Mouse (Mus musculus): ENCODE results near the gene Cfap36.

Gene Cfap36

GRCm38 (mm10) chr11:29246883-29247650 is at the start of gene Cfap36:
Cfap36 (minus strand) TSS chr11:29247409.
- in situ Hi-C loops (cut with MboI; ENCODE audit: low sequenced_read_pairs) = no loop called here

GRCm38 (mm10) chr11:29287305-29287704 is 40.1 kb upstream of the Cfap36 start:
- in situ Hi-C loops (cut with MboI; ENCODE audit: low sequenced_read_pairs) = no loop called here

DNA sequence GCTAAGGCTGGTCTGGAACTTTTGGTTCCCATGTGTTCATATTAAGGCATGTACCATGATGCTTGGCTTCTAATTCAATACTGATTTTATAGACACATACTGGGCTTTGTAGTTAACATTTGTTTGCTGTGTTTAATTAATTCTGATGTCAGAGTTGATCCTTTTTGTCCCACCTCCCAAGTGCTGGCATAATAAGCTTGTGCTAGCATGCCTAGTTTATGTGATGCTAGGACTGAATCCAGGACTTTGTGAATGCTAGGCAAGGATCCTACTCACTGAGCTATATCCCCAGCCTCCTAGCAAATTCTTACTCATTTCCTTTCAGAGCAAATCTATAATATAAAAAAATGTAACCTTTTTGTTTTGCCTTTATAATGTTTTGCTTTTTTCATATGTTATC is 38.8 kb upstream of the Cfap36 start:
- in situ Hi-C loops (cut with MboI; ENCODE audit: low sequenced_read_pairs) = no loop called here

DNA sequence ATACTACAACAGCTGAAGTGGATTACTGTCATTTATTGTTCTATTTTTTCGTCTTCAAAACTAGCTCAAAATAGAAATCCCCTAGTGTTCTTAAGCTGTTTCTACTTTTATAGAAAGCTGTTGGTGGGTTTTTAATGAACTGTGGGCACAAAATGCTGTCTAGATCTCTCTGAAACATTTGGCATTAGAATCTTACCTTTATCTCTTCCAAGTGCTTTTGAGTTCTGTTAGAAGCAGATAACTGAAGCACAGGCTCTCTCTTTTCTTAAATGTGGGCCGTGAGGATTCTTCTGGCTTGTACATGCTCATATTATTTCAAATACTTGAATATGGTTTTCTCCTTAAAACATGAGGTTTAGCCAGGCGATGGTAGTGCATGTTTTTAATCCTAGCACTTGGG is 27.5 kb upstream of the Cfap36 start:
- in situ Hi-C loops (cut with MboI; ENCODE audit: low sequenced_read_pairs) = no loop called here

- in situ Hi-C loops (cut with MboI; ENCODE audit: low sequenced_read_pairs) = no loop called here
Measured at GRCm38 (mm10) chr11:29267824-29268223, 20.6 kb upstream of the Cfap36 start.

GRCm38 (mm10) chr11:29254643-29255042 is 7.4 kb upstream of the Cfap36 start:
- in situ Hi-C loops (cut with MboI; ENCODE audit: low sequenced_read_pairs) = no loop called here

- in situ Hi-C loops (cut with MboI; ENCODE audit: low sequenced_read_pairs) = no loop called here
Measured at GRCm38 (mm10) chr11:29248386-29248785, 1.2 kb upstream of the Cfap36 start.

DNA sequence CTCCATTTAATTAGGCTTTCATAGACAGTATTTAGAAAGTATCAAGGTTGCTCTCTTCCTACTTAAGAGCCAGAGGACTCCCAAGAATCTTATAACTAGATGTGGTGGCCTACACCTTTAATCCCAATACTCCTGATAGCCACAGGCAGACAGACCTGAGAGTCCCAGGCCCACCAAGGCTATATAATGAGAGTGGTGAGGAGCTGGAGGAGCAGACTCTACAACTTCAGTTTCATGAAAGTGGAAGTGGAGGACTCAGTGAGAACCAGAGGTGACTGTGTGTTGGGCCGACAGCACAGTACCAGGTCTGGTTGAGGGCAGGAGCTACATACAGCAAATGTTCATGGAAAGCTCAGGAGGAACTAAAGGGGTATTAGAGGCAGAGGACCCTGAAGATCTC is 516 bp upstream of the Cfap36 start:
- in situ Hi-C loops (cut with MboI; ENCODE audit: low sequenced_read_pairs) = no loop called here

DNA sequence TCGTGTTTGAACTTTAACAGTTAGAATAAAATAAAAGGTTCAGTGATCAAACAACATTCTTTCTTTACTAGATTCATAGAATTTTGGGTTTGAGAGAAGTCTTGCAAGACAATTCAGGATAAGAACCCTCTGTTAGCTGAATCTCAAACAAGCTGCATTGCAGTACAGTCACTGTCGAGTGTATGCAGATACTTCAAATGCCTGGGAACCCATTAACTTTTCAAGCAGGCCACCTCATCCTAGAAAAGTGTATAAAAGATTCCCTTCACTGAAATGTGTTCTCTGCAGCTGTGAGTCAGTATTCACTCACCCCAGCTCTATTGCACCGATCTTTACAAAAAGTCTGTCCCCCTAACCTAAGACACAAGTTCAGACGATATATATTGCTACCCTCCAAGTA is 1.2 kb downstream of the Cfap36 start:
- in situ Hi-C loops (cut with MboI; ENCODE audit: low sequenced_read_pairs) = no loop called here

GRCm38 (mm10) chr11:29241961-29242360 is 5.2 kb downstream of the Cfap36 start:
- in situ Hi-C loops (cut with MboI; ENCODE audit: low sequenced_read_pairs) = no loop called here

GRCm38 (mm10) chr11:29239353-29239752 is 7.9 kb downstream of the Cfap36 start:
- in situ Hi-C loops (cut with MboI; ENCODE audit: low sequenced_read_pairs) = no loop called here

DNA sequence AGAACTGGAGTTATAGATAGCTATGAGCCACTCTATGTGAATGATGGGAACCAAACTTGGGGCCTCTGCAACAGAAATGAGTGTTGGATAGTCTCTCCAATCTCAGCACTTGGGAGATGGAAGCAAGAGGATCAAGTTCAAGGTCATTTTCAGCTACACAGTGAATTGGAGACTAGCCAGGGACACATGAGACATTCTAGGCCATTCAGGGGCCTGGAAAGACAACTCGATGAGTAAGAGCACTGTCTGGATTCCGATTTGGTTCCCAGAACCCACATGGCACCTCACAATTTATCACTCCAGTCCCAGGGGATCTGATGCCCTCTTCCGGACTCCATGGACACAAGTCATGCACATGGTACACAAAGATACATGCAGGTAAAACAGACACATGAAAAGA is 8.7 kb downstream of the Cfap36 start:
- in situ Hi-C loops (cut with MboI; ENCODE audit: low sequenced_read_pairs) = no loop called here

DNA sequence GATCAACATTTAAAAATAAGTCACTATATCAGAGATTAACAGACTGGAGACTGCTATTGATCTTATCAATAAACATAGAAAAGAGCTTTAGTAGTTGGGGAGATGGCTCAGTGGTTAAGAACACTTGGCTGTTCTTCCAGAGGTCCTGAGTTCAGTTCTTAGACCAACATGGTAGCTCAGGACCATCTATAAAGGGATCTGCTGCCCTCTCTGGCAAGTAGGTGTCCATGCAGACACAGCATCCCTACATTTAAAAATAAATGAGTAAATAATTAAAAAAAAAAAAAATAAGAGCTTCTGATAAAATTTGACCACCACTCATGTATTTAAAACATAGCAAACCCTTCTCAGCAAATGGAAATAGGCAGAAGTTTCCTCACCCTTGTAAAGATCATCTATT is 9.2 kb downstream of the Cfap36 start:
- in situ Hi-C loops (cut with MboI; ENCODE audit: low sequenced_read_pairs) = no loop called here

- in situ Hi-C loops (cut with MboI; ENCODE audit: low sequenced_read_pairs) = no loop called here
Measured at GRCm38 (mm10) chr11:29237364-29237763, 9.8 kb downstream of the Cfap36 start.

GRCm38 (mm10) chr11:29233569-29233968 is 13.6 kb downstream of the Cfap36 start:
- in situ Hi-C loops (cut with MboI; ENCODE audit: low sequenced_read_pairs) = no loop called here

DNA sequence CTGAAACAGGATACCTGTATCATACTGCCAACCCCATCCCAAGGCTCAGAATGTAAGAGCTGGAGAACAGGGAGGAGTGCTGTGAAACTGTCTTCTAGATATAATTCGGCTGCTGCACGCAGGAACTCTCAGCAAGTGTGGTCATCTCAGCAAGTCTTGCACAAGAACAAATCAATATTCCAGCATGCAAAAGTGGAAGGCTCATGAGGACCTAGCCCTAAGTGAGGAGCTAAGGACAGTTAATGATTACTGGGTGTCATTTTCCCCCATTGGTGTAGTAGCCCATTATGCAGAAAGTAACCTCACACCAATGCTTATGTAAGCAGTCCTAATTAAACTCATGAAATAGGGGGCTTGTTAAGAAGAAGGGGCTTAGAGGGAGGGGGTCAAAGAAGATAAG is 18.3 kb downstream of the Cfap36 start:
- in situ Hi-C loops (cut with MboI; ENCODE audit: low sequenced_read_pairs) = no loop called here

DNA sequence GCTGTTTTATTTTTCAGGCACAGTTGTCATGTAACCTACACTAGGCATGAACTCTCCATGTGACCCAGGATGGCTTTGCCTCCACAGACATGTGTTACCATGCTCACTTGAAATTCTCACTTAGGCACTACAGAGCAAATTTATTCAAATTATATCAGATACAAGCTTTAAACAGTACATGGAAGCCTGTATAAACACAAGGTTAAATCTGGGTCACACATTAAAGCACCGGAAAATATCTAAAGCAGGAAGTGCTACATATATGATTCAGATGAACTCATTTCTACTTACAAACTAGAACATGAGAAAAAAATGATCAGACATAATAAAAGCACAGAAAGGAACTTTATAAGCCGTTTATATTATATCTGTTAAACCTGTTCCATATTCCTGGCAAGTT is 22.5 kb downstream of the Cfap36 start:
- in situ Hi-C loops (cut with MboI; ENCODE audit: low sequenced_read_pairs) = no loop called here

DNA sequence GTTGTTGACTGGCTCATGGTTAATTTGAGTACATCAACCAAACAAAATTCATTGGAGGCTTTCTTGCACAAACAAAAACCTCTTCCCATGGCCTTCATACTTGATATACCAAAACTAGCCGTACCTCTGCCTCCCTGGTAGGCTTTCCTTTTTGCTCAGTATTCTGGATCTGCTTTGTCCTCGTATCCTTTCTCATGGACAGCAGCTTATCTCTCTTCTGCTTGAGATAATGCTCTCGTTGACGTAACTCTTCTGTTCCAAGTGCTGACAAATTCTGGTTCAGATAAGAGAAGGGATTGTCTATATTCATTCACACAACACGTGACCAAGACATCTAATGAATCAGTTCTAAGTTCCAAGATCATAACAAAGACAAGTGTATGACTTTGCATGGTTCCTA is 24.9 kb downstream of the Cfap36 start:
- in situ Hi-C loops (cut with MboI; ENCODE audit: low sequenced_read_pairs) = no loop called here

DNA sequence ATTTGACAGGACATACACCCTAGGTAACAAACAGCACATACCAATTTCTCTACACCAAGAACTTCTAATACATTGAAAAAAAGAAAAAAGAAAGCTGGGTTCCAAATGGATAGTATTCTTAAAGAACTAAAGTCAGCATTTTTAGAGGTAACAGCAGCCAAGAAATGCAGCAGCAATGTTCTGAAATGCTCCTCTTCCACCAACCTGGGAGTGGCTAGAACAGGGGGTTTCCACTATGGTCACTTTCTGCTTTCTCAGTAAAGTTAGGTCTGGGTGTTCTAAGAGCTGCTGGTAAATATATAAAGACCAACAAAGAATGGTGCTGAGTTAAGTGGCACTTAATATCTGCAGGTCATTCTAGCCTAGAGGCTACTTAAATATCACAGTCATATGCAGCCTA is 28.2 kb downstream of the Cfap36 start:
- in situ Hi-C loops (cut with MboI; ENCODE audit: low sequenced_read_pairs) = no loop called here

DNA sequence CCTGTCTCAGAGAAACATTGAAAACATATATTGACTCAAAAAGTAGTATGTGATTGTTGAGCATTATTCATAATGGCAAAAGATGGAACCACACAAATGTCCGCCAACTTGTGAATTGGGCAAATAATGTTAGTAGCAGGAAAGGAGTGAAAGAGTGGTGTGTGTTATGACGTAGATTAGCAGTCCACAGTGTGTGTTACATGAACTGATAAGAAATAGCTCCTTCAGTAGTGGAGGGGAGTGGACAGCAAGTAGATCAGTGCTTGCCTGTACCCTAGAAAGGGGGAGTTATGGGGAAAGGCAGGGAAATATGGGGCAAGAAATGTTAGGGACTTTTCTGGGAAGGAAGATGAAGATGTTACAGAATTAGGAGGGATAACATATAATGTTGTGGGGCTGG is 31.0 kb downstream of the Cfap36 start:
- in situ Hi-C loops (cut with MboI; ENCODE audit: low sequenced_read_pairs) = no loop called here

GRCm38 (mm10) chr11:29209774-29210173 is 37.4 kb downstream of the Cfap36 start:
- in situ Hi-C loops (cut with MboI; ENCODE audit: low sequenced_read_pairs) = no loop called here

- in situ Hi-C loops (cut with MboI; ENCODE audit: low sequenced_read_pairs) = no loop called here
Measured at GRCm38 (mm10) chr11:29203653-29204052, 43.6 kb downstream of the Cfap36 start.

GRCm38 (mm10) chr11:29188981-29189380 is 58.2 kb downstream of the Cfap36 start:
- in situ Hi-C loops (cut with MboI; ENCODE audit: low sequenced_read_pairs) = no loop called here
